Comparison of ENCODE assay signal across 9 mouse cellular contexts in genomic region chr9:95852896-95853295, GRCm38 (mm10). TPM values are rescaled to one million over a fixed set of nuclear protein-coding genes. Genes with fewer than 3 reads are reported as not detected.
A peak's percentile ranks its signal among the peaks of the same experiment; 100 is the strongest.
DNase-seq lines count a peak whose midpoint lies in the region; ATAC-seq and TF ChIP-seq lines count a peak whose summit lies in the region.
"Had no signal": no experiment of that assay in that cellular context is flagged by ENCODE, and none has a peak within 500 bp of the region (broad histone marks: within the 10 kb centered on the region; RNA-seq: fewer than 3 reads in every experiment).

No protein-coding gene starts in this region.

- no peak overlapping the region for H3K27ac ChIP-seq in heart, postnatal 0 days (ENCODE audit: low read depth)
- H3K27ac ChIP-seq: macrophage had no signal

- H3K27me3 ChIP-seq in heart, postnatal 0 days (ENCODE audit: control insufficient read depth, insufficient read depth, low read length), result no peaks in the 10 kb centered on the region

- WGBS in heart, postnatal 0 days, result 27% methylated on average over 4 of the region's 4 CpGs

- TF ChIP-seq CTCF in heart, postnatal 0 days (IDR thresholded peaks at IDR 0.05; ENCODE audit: low read depth), result peak; percentile 82

- H3K4me2 ChIP-seq in heart, postnatal 0 days (ENCODE audit: low read depth, low read length), result no peak overlapping the region

- H3K9me3 ChIP-seq in heart, postnatal 0 days (replicated peaks; ENCODE audit: control insufficient read depth, low read length), result no peaks in the 10 kb centered on the region

- no peaks in the 10 kb centered on the region for H3K4me1 ChIP-seq in heart, postnatal 0 days (ENCODE audit: control insufficient read depth, insufficient read depth)

- no peak overlapping the region for H3K9ac ChIP-seq in heart, postnatal 0 days (replicated peaks; ENCODE audit: low read depth, low read length)

- H3K4me3 ChIP-seq in heart, postnatal 0 days (ENCODE audit: low read depth, low read length), result no peak overlapping the region

- no peak for TF ChIP-seq EP300 in heart, postnatal 0 days (IDR thresholded peaks at IDR 0.05; ENCODE audit: low read depth)

- DNase-seq in heart, postnatal 0 days (ENCODE audit: low spot score), result peak; percentile 83
- no peak for DNase-seq in heart, adult 11 months
- peak; percentile 89 for DNase-seq in NIH3T3 (ENCODE audit: low read depth)
- peak; percentile 87 to 91 for DNase-seq in cerebellum, postnatal 14 days
- peak; percentile 73 to 84 for DNase-seq in frontal cortex, postnatal 36 days (ENCODE audit: low spot score in 2 of 2)
- DNase-seq in layer of hippocampus, adult 9-10 months (ENCODE audit: low spot score), result peak; percentile 57
- peak; percentile 63 for DNase-seq in lung, postnatal 25 days (ENCODE audit: low spot score)
- peak; percentile 90 for DNase-seq in right cerebral cortex, postnatal 4 days

- ATAC-seq in heart, postnatal 0 days (ENCODE audit: insufficient read depth, low read depth), result no peak

- H3K36me3 ChIP-seq in heart, postnatal 0 days (replicated peaks; ENCODE audit: control insufficient read depth, insufficient read depth, low read length), result no peaks in the 10 kb centered on the region

RNA-seq across cellular contexts. Expression of gene Atr, which starts 4.5 kb away (rescaled TPM):
- total RNA-seq in heart, postnatal 0 days (2014; rRNA removed; ENCODE audit: low replicate concordance), result 13.0 and 15.9 TPM in 2 replicates
- 4.9 and 5.6 TPM in 2 replicates for polyA plus RNA-seq in heart, postnatal 0 days (2015; fragmentation: Nextera tagmentation; extraction: Ambion mirVana)

RNA-seq across cellular contexts. Expression of gene Pls1, which starts 7.8 kb away (rescaled TPM):
- not detected in 2 replicates for total RNA-seq in heart, postnatal 0 days (2014; rRNA removed; ENCODE audit: low replicate concordance)
- 0.11 TPM in 2 replicates for polyA plus RNA-seq in heart, postnatal 0 days (2015; fragmentation: Nextera tagmentation; extraction: Ambion mirVana)
